Mouse (Mus musculus) lung, embryonic 14.5 days (tissue): ENCODE data around the gene Proser3. TPM values are rescaled to one million over a fixed set of nuclear protein-coding genes. Genes with fewer than 3 reads are reported as not detected.
A peak's percentile ranks its signal among the peaks of the same experiment; 100 is the strongest.

Experiments used
- ATAC-seq: fragments of 200-750 bp; cut with Nextera tagmentation; 2 replicates; pipeline ENCODE4 v1.8.0; 2017; ENCODE audit warnings: mild to moderate bottlenecking, moderate TSS enrichment, moderate library complexity; ENCODE audit not compliant: insufficient read depth
- DNase-seq: peaks from one replicate; pipeline ENCODE4 v3.0.0-alpha.2; 2015
- H3K27ac ChIP-seq: fragments of 300-500 bp; sonication (generic); 2 replicates; pipeline ENCODE4 v1.5.1; 2014; ENCODE audit warnings: low read depth, mild to moderate bottlenecking, moderate library complexity
- H3K27me3 ChIP-seq: fragments of 300-500 bp; sonication (generic); 2 replicates; pipeline ENCODE4 v1.6.1; 2014; ENCODE audit warnings: low read length, control low read depth; ENCODE audit not compliant: insufficient read depth
- H3K36me3 ChIP-seq: fragments of 300-500 bp; sonication (generic); 2 replicates; pipeline ENCODE4 v1.6.1; 2014; ENCODE audit warnings: control low read depth; ENCODE audit not compliant: insufficient read depth
- H3K4me1 ChIP-seq: fragments of 300-500 bp; sonication (generic); 2 replicates; pipeline ENCODE4 v1.6.1; 2014; ENCODE audit warnings: antibody characterized with exemption, control low read depth; ENCODE audit not compliant: insufficient read depth
- H3K4me2 ChIP-seq: fragments of 300-500 bp; sonication (generic); 2 replicates; pipeline ENCODE4 v1.6.1; 2014; ENCODE audit warnings: mild to moderate bottlenecking
- H3K4me3 ChIP-seq: fragments of 300-500 bp; sonication (generic); 2 replicates; pipeline ENCODE4 v1.5.1; 2014; ENCODE audit warnings: low read depth, low read length
- H3K9ac ChIP-seq: fragments of 300-500 bp; sonication (generic); 2 replicates; pipeline ENCODE4 v1.6.1; 2014
- H3K9me3 ChIP-seq: fragments of 300-500 bp; sonication (generic); 2 replicates; pipeline ENCODE4 v1.6.1; 2016; ENCODE audit warnings: low read depth, low read length, control low read depth
- CTCF ChIP-seq: IDR thresholded peaks from 2 replicates; pipeline ENCODE4 v1.5.1; 2016; ENCODE audit warnings: antibody characterized with exemption, low read depth
- WGBS: fragments of 180-500 bp; shearing (Covaris S2); extraction: QIAGEN DNeasy Blood & Tissue Kit; methylation state at CpG from one replicate; pipeline ENCODE4 v1.1.7; 2014; 5-methylcytosine and 5-hydroxymethylcytosine counted together
- polyA plus RNA-seq: library from polyadenylated mRNA; unstranded; fragments of >200 nt; fragmentation: Nextera tagmentation; extraction: Ambion mirVana; gene quantifications from 2 replicates; pipeline ENCODE4 v1.2.1, GENCODE M21; 2014

Gene Proser3
- polyA plus RNA-seq, 1 experiment from 2014 or later, result 18.3 TPM

GRCm38 (mm10) chr7:30534633-30535577, 17.2 kb downstream of the Proser3 start, which contains the start of gene Arhgap33:
Gene Arhgap33 (minus strand): TSS chr7:30535060.
- TF ChIP-seq CTCF, result no peak
- Histone ChIP-seq H3K4me2 (peak within 1 kb of the TSS; percentile 92), H3K9ac (peak within 1 kb of the TSS; percentile 69), H3K27me3 (no peaks in the 10 kb centered on the region), H3K9me3 (no peaks in the 10 kb centered on the region), H3K27ac (peak within 1 kb of the TSS; percentile 50), H3K4me3 (peak within 1 kb of the TSS; percentile 65), H3K36me3 (peaks cover 40% of the 10 kb centered on the region), H3K4me1 (peaks cover 15% of the 10 kb centered on the region; the same call in 1 of the 2 replicates)
- peak; percentile 99 for DNase-seq
- ATAC-seq, result peak; percentile 89
- WGBS, result under 1% methylated on average over 68 of the region's 84 CpGs

- 10% methylated on average over 24 of the region's 26 CpGs for WGBS
- ATAC-seq (peak; percentile 50; the same call in 1 of the 2 replicates), DNase-seq (peak; percentile 42)
- Histone ChIP-seq H3K4me1 (peaks cover 15% of the 10 kb centered on the region; the same call in 1 of the 2 replicates), H3K4me2 (peak overlapping the region; percentile 92), H3K4me3 (peak overlapping the region; percentile 65), H3K9me3 (no peaks in the 10 kb centered on the region), H3K27ac (peak overlapping the region; percentile 50), H3K27me3 (no peaks in the 10 kb centered on the region), H3K36me3 (peaks cover 41% of the 10 kb centered on the region), H3K9ac (peak overlapping the region; percentile 69)
- no peak for TF ChIP-seq CTCF
These were observed 18.0 kb downstream of the Proser3 start for GRCm38 (mm10) chr7:30533941-30534632.

- 15% methylated on average over 8 of the region's 8 CpGs for WGBS
- H3K27ac ChIP-seq, result peak overlapping the region; percentile 22; the same call in 1 of the 2 replicates
- H3K4me1 ChIP-seq, result peaks cover 15% of the 10 kb centered on the region; the same call in 1 of the 2 replicates
- H3K9me3 ChIP-seq, result no peaks in the 10 kb centered on the region
- peak; percentile 63 for DNase-seq
- H3K36me3 ChIP-seq, result peaks cover 47% of the 10 kb centered on the region
- no peak for TF ChIP-seq CTCF
- H3K27me3 ChIP-seq, result no peaks in the 10 kb centered on the region
- no peak overlapping the region for H3K4me3 ChIP-seq
- peak; percentile 28; the same call in 1 of the 2 replicates for ATAC-seq
- peak overlapping the region; percentile 40; the same call in 1 of the 2 replicates for H3K4me2 ChIP-seq
- H3K9ac ChIP-seq, result peak overlapping the region; percentile 13
These were observed 19.2 kb downstream of the Proser3 start for GRCm38 (mm10) chr7:30532931-30533330.

- Histone ChIP-seq H3K4me1 (peaks cover 20% of the 10 kb centered on the region), H3K27ac (no peak overlapping the region), H3K4me3 (no peak overlapping the region), H3K4me2 (no peak overlapping the region), H3K36me3 (peaks cover 59% of the 10 kb centered on the region), H3K9ac (no peak overlapping the region), H3K9me3 (no peaks in the 10 kb centered on the region), H3K27me3 (no peaks in the 10 kb centered on the region)
- no peak for TF ChIP-seq CTCF
- WGBS, result 78% methylated on average over 9 of the region's 9 CpGs
- ATAC-seq (no peak), DNase-seq (no peak)
These were observed 20.7 kb downstream of the Proser3 start for GRCm38 (mm10) chr7:30531291-30531815.

- H3K27ac ChIP-seq, result no peak overlapping the region
- ATAC-seq (no peak), DNase-seq (no peak)
- no peaks in the 10 kb centered on the region for H3K9me3 ChIP-seq
- peaks cover 85% of the 10 kb centered on the region for H3K36me3 ChIP-seq
- whole genome bisulfite sequencing, result 81% methylated on average over 14 of the region's 14 CpGs
- H3K9ac ChIP-seq, result no peak overlapping the region
- H3K4me3 ChIP-seq, result no peak overlapping the region
- TF ChIP-seq CTCF, result no peak
- peak overlapping the region; percentile 43; the same call in 1 of the 2 replicates for H3K4me2 ChIP-seq
- H3K27me3 ChIP-seq, result no peaks in the 10 kb centered on the region
- peaks cover 7% of the 10 kb centered on the region for H3K4me1 ChIP-seq
These were observed 25.1 kb downstream of the Proser3 start for GRCm38 (mm10) chr7:30526981-30527380.

- DNase-seq, result no peak
- H3K27ac ChIP-seq, result peak overlapping the region; percentile 38; the same call in 1 of the 2 replicates
These were observed 25.7 kb downstream of the Proser3 start for GRCm38 (mm10) chr7:30526399-30526798.

More at GRCm38 (mm10) chr7:30526399-30526798, 25.7 kb downstream of the Proser3 start:
- 25% methylated on average over 17 of the region's 17 CpGs for WGBS
- Histone ChIP-seq H3K4me1 (peaks cover 7% of the 10 kb centered on the region), H3K27me3 (no peaks in the 10 kb centered on the region), H3K9ac (peak overlapping the region; percentile 32), H3K4me2 (peak overlapping the region; percentile 43), H3K36me3 (peaks cover 80% of the 10 kb centered on the region), H3K9me3 (no peaks in the 10 kb centered on the region), H3K4me3 (no peak overlapping the region)
- TF ChIP-seq CTCF, result no peak
- ATAC-seq, result no peak
